Mouse (Mus musculus): ENCODE data around the gene Tceal7.
"Not testable (repeated sequence)": the region's sequence is repeated elsewhere in the genome, so short reads cannot be mapped to it uniquely, and the experiment has no call there.

Tceal7 gene

DNA sequence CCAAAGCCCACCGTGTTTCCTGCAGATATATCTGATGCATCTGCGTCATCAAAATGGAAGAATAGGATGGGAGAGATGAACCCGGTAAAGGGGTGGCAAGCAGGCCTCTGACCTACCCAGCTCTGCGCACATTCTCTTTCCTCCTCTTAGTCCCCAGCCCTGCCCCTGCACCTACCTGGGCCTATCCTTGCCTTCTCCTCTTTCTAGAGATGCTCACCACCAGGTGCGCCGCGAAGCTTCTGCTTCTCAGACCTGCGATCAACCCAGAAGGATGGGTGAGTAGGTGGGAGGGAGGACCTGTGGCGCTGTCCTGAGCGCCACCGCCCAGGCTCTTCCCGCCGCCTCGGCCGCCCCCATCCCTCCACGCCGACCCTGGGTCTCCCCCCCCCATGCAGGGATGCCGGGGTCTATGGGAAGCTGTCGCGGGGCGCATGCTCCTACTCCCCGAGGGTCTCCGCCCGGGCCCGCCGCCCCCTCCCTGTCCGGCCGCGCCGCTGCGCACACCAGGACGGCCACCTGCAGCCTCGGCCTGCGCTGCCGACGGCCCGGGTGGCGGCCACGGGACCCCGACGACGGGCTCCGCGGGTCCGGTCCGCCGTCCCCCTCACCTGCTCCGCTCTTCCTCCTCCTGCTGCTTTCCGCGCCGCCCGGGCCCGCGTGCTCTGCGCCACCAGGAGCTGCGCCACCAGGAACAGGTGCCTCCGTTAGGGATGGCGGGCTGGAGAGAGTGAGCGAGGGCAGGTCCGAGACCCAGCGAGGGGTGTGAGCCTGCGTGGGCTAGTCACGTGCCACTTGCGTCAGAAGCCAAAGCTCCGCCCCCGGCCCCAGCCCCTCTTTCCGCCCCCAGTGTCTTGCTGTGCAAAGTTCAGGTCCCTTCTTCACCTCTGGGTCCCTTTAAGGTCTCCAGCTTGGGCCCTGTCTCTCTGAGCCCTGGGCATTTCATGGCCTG lies at the start of gene Tceal7, which contains the start of gene Bex1:
TSS of gene Tceal7 (plus strand) at position 51 of the 949 bp plus-strand sequence.
TSS of gene Bex1 (minus strand) at position 785 of the 949 bp plus-strand sequence.
- in situ Hi-C loops (cut with MboI; ENCODE audit: low pct_unique_long_range_greater_than_20kb in 1 of 2, low sequenced_read_pairs in 2 of 2, unreplicated experiment in 1 of 2): not testable (repeated sequence)

GRCm38 (mm10) chrX:136170625-136171024 lies 44.0 kb upstream of the Tceal7 start:
- in situ Hi-C loops (cut with MboI; ENCODE audit: low pct_unique_long_range_greater_than_20kb in 1 of 2, low sequenced_read_pairs in 2 of 2, unreplicated experiment in 1 of 2): no loop called here

GRCm38 (mm10) chrX:136171189-136172117 lies 43.1 kb upstream of the Tceal7 start:
- in situ Hi-C loops (cut with MboI; ENCODE audit: low pct_unique_long_range_greater_than_20kb in 1 of 2, low sequenced_read_pairs in 2 of 2, unreplicated experiment in 1 of 2): no loop called here

GRCm38 (mm10) chrX:136172118-136172551 lies 42.4 kb upstream of the Tceal7 start, which contains the start of gene Tceal8:
Gene Tceal8, minus strand, starts transcription at chrX:136172342.
- in situ Hi-C loops (cut with MboI; ENCODE audit: low pct_unique_long_range_greater_than_20kb in 1 of 2, low sequenced_read_pairs in 2 of 2, unreplicated experiment in 1 of 2): no loop called here

DNA sequence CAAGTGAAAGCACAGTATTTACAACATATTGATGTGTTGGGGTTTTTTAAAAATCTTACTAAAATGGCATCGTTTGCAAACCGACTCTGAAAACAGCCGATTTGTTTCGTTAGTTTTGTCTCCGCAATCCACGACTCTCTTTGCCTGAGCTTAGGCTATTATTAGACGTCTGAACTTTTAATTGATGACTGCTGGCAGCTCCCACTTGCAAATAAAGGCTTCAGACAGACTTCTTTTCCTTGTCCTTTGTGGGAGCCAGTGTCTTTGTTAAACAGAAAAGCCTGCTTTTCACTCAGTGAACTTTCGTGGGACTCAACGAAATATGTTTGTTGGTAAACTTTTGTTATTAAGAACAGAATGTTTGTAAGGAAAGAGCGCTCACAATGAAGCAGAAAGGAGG lies 41.8 kb upstream of the Tceal7 start:
- in situ Hi-C loops (cut with MboI; ENCODE audit: low pct_unique_long_range_greater_than_20kb in 1 of 2, low sequenced_read_pairs in 2 of 2, unreplicated experiment in 1 of 2): no loop called here

GRCm38 (mm10) chrX:136180897-136181553 lies 33.6 kb upstream of the Tceal7 start:
- in situ Hi-C loops (cut with MboI; ENCODE audit: low pct_unique_long_range_greater_than_20kb in 1 of 2, low sequenced_read_pairs in 2 of 2, unreplicated experiment in 1 of 2): no loop called here

- in situ Hi-C loops (cut with MboI; ENCODE audit: low pct_unique_long_range_greater_than_20kb in 1 of 2, low sequenced_read_pairs in 2 of 2, unreplicated experiment in 1 of 2): no loop called here
Measured at GRCm38 (mm10) chrX:136183107-136183506, 31.5 kb upstream of the Tceal7 start.

- in situ Hi-C loops (cut with MboI; ENCODE audit: low pct_unique_long_range_greater_than_20kb in 1 of 2, low sequenced_read_pairs in 2 of 2, unreplicated experiment in 1 of 2): loop anchor here in 1 of 2 experiments (5.0 to 10.0 kb wide), 2 partner anchors 127 to 219 kb away; no protein-coding TSS in a partner anchor
Measured at GRCm38 (mm10) chrX:136195193-136195944, 19.2 kb upstream of the Tceal7 start.

GRCm38 (mm10) chrX:136196873-136197272 lies 17.7 kb upstream of the Tceal7 start:
- in situ Hi-C loops (cut with MboI; ENCODE audit: low pct_unique_long_range_greater_than_20kb in 1 of 2, low sequenced_read_pairs in 2 of 2, unreplicated experiment in 1 of 2): loop anchor here in 1 of 2 experiments (5.0 to 10.0 kb wide), 2 partner anchors 125 to 218 kb away; no protein-coding TSS in a partner anchor

GRCm38 (mm10) chrX:136203257-136203656 lies 11.3 kb upstream of the Tceal7 start:
- in situ Hi-C loops (cut with MboI; ENCODE audit: low pct_unique_long_range_greater_than_20kb in 1 of 2, low sequenced_read_pairs in 2 of 2, unreplicated experiment in 1 of 2): no loop called here

- in situ Hi-C loops (cut with MboI; ENCODE audit: low pct_unique_long_range_greater_than_20kb in 1 of 2, low sequenced_read_pairs in 2 of 2, unreplicated experiment in 1 of 2): no loop called here
Measured at GRCm38 (mm10) chrX:136203664-136204066, 10.9 kb upstream of the Tceal7 start, which contains the start of gene Tceal5. Gene Tceal5, minus strand, starts transcription at chrX:136203876.

DNA sequence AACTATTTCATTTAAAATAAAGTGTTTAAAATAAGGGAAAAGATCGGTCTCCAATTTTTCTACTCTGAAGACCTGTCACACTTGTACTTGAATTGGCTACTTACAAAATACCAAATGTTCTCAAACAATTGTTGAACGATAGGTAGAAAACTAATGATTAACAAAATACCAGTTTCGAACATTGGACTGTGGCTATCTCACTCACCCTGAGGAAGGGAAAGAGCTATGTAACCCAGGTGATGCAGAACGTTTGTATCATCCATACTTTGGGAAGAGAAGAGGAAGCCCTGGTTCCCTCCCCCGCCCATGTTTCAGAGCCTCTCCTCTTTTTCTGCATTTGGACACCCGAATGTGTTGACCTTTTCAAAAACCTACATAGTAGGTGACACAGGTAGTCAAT lies 10.2 kb upstream of the Tceal7 start:
- in situ Hi-C loops (cut with MboI; ENCODE audit: low pct_unique_long_range_greater_than_20kb in 1 of 2, low sequenced_read_pairs in 2 of 2, unreplicated experiment in 1 of 2): no loop called here

DNA sequence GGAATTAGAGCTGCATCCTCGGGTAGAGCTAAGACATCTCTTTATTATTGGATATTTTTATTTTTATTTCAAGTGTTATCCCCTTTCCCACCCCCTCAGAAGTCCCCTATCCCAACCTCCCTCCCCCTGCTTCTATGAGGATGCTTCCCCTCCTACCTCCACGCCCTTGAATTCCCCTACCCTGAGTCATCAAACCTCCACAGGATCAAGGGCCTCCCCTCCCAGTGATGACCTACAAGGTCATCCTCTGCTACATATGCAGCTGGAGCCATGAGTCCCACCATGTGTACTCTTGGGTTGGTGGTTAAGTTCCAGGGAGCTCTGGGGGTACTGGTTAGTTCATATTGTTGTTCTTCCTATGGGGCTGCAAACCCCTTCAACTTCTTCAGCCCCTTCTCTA lies 1.2 kb upstream of the Tceal7 start:
- in situ Hi-C loops (cut with MboI; ENCODE audit: low pct_unique_long_range_greater_than_20kb in 1 of 2, low sequenced_read_pairs in 2 of 2, unreplicated experiment in 1 of 2): no loop called here

DNA sequence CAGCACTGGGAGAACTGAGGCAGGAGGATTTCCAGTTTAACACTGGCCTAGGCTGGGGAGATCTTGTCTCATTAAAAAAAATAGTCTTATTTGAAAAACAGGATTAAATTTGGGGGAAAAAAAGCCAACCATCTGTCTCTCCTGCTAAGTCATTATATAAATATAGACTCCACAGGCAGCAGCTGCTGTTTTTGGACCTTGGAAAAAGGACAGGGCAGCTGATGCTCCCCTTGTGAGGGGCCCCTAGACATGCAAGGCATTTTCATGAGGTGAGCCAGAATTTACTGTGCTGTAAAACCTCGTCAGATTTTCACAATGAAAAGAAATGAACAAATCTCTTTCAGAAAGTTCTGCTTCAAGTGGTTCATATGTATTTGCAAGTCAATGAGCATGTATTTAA lies 1.7 kb downstream of the Tceal7 start:
- in situ Hi-C loops (cut with MboI; ENCODE audit: low pct_unique_long_range_greater_than_20kb in 1 of 2, low sequenced_read_pairs in 2 of 2, unreplicated experiment in 1 of 2): no loop called here

GRCm38 (mm10) chrX:136223714-136224113 lies 9.1 kb downstream of the Tceal7 start:
- in situ Hi-C loops (cut with MboI; ENCODE audit: low pct_unique_long_range_greater_than_20kb in 1 of 2, low sequenced_read_pairs in 2 of 2, unreplicated experiment in 1 of 2): no loop called here

DNA sequence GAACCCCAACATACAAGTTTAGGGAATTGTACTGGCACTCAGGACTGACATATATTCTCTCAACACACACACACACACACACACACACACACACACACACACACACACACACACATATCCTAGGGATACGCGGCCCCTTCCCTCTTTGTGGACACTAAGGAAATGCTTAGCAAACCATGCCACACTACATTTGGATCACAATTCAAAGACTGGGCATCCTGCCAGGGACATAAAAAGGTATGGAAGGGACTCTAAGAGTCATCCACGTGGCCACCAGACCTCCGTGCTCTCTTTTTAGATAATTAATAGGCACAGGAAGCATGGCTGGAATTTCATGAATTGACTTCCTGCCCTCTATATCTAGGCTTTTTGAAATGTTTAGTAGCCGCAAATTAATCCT lies 13.2 kb downstream of the Tceal7 start:
- in situ Hi-C loops (cut with MboI; ENCODE audit: low pct_unique_long_range_greater_than_20kb in 1 of 2, low sequenced_read_pairs in 2 of 2, unreplicated experiment in 1 of 2): no loop called here

GRCm38 (mm10) chrX:136238118-136238517 lies 23.5 kb downstream of the Tceal7 start:
- in situ Hi-C loops (cut with MboI; ENCODE audit: low pct_unique_long_range_greater_than_20kb in 1 of 2, low sequenced_read_pairs in 2 of 2, unreplicated experiment in 1 of 2): no loop called here

Measured in mouse embryonic stem cell (cell line).